Mouse (Mus musculus) liver, adult 2 months (tissue): Measurements from ENCODE around the gene Glb1l. TPM values are rescaled to one million over a fixed set of nuclear protein-coding genes. Genes with fewer than 3 reads are reported as not detected.

Experiments
- DNase-seq: peaks from one replicate; pipeline ENCODE4 v3.0.0-alpha.2; 2011; ENCODE audit warnings: low read depth, low spot score; ENCODE audit errors: extremely low read depth
- H3K27ac ChIP-seq: fragments of 200-500 bp; replicated peaks from 2 replicates; pipeline ENCODE4 v1.5.1; 2012; ENCODE audit warnings: low read depth, mild to moderate bottlenecking, control low read depth, inconsistent platforms, low read length; ENCODE audit not compliant: insufficient read depth
- H3K27me3 ChIP-seq: fragments of 200-500 bp; 2 replicates; pipeline ENCODE4 v1.6.1; 2012; ENCODE audit warnings: mild to moderate bottlenecking, moderate library complexity, low read length, inconsistent platforms; ENCODE audit not compliant: control insufficient read depth, insufficient read depth
- H3K36me3 ChIP-seq: fragments of 200-500 bp; 2 replicates; pipeline ENCODE4 v1.6.1; 2012; ENCODE audit warnings: low read length, inconsistent platforms; ENCODE audit not compliant: control insufficient read depth, insufficient read depth
- H3K4me1 ChIP-seq: fragments of 200-500 bp; 2 replicates; pipeline ENCODE4 v1.6.1; 2011; ENCODE audit warnings: low read length; ENCODE audit not compliant: control insufficient read depth, insufficient read depth
- H3K4me3 ChIP-seq: fragments of 200-500 bp; 2 replicates; pipeline ENCODE4 v1.5.1; 2011; ENCODE audit warnings: low read depth, mild to moderate bottlenecking, control low read depth, low read length, moderate library complexity; ENCODE audit not compliant: insufficient read depth
- H3K79me2 ChIP-seq: fragments of 200-500 bp; 2 replicates; pipeline ENCODE4 v1.6.1; 2012; ENCODE audit warnings: inconsistent platforms, mild to moderate bottlenecking, low read length, moderate library complexity; ENCODE audit not compliant: control insufficient read depth, insufficient read depth
- H3K9ac ChIP-seq: fragments of 200-500 bp; 2 replicates; pipeline ENCODE4 v1.6.1; 2012; ENCODE audit warnings: low read depth, mild to moderate bottlenecking, control low read depth, inconsistent platforms, low read length
- CTCF ChIP-seq: fragments of 200-500 bp; IDR thresholded peaks from 2 replicates; pipeline ENCODE4 v1.5.1; 2011; ENCODE audit warnings: low read depth, low read length, control low read depth
- POLR2A ChIP-seq: fragments of 200-500 bp; IDR thresholded peaks from 2 replicates; pipeline ENCODE4 v1.6.1; 2011; ENCODE audit warnings: low read length, control low read depth; ENCODE audit not compliant: insufficient read depth; ENCODE audit errors: extremely low read depth
- WGBS: fragments of 180-500 bp; shearing (Covaris S2); methylation state at CpG from one replicate; pipeline ENCODE4 v1.1.7; 2018; 5-methylcytosine and 5-hydroxymethylcytosine counted together
- polyA plus RNA-seq: library from polyadenylated mRNA; depleted of rRNA; stranded (reverse); fragments of >200 nt; gene quantifications from 2 replicates; pipeline ENCODE4 v1.2.3, GENCODE M21; 2012
- total RNA-seq: library from RNA; depleted of rRNA; stranded (reverse); fragments of >200 nt; gene quantifications from 2 replicates; pipeline ENCODE4 v1.2.3, GENCODE M21; 2014

Glb1l gene
- total and polyA plus RNA-seq, 2 experiments: 2.1 to 4.8 TPM

GRCm38 (mm10) chr1:75227653-75228052, 17.0 kb upstream of the Glb1l start:
- no peak for DNase-seq
- Histone ChIP-seq H3K4me3 (no peak overlapping the region), H3K27ac (no peak overlapping the region), H3K79me2 (no peaks in the 10 kb centered on the region), H3K9ac (no peak overlapping the region), H3K36me3 (no peaks in the 10 kb centered on the region), H3K4me1 (peaks cover 2% of the 10 kb centered on the region), H3K27me3 (no peaks in the 10 kb centered on the region)
- 94% methylated on average over 1 of the region's 1 CpGs for WGBS
- no peak for TF ChIP-seq CTCF
- TF ChIP-seq POLR2A: no peak

GRCm38 (mm10) chr1:75226138-75226537, 15.5 kb upstream of the Glb1l start:
- H3K79me2 ChIP-seq: no peaks in the 10 kb centered on the region
- 67% methylated on average over 2 of the region's 2 CpGs for WGBS
- no peak overlapping the region for H3K27ac ChIP-seq
- no peak for TF ChIP-seq POLR2A
- no peak for TF ChIP-seq CTCF
- no peaks in the 10 kb centered on the region for H3K36me3 ChIP-seq
- H3K4me1 ChIP-seq: peaks cover 5% of the 10 kb centered on the region
- H3K9ac ChIP-seq: no peak overlapping the region
- DNase-seq: no peak
- no peaks in the 10 kb centered on the region for H3K27me3 ChIP-seq
- no peak overlapping the region for H3K4me3 ChIP-seq

GRCm38 (mm10) chr1:75225473-75225872, 14.9 kb upstream of the Glb1l start:
- no peak overlapping the region for H3K4me3 ChIP-seq
- WGBS: 61% methylated on average over 3 of the region's 3 CpGs
- H3K4me1 ChIP-seq: peaks cover 5% of the 10 kb centered on the region
- no peak overlapping the region for H3K27ac ChIP-seq
- H3K79me2 ChIP-seq: no peaks in the 10 kb centered on the region
- no peaks in the 10 kb centered on the region for H3K36me3 ChIP-seq
- no peak for TF ChIP-seq CTCF
- TF ChIP-seq POLR2A: no peak
- no peak overlapping the region for H3K9ac ChIP-seq
- DNase-seq: no peak
- no peaks in the 10 kb centered on the region for H3K27me3 ChIP-seq

- H3K27me3 ChIP-seq: no peaks in the 10 kb centered on the region
- 66% methylated on average over 6 of the region's 6 CpGs for WGBS
- H3K4me3 ChIP-seq: no peak overlapping the region
- peaks cover 7% of the 10 kb centered on the region for H3K4me1 ChIP-seq
- no peak for TF ChIP-seq POLR2A
- TF ChIP-seq CTCF: no peak
- peaks cover 4% of the 10 kb centered on the region; the same call in 1 of the 2 replicates for H3K79me2 ChIP-seq
- H3K36me3 ChIP-seq: no peaks in the 10 kb centered on the region
- H3K9ac ChIP-seq: no peak overlapping the region
- H3K27ac ChIP-seq: no peak overlapping the region
- DNase-seq: no peak
Observed at GRCm38 (mm10) chr1:75223532-75223931, 12.9 kb upstream of the Glb1l start.

- no peak for DNase-seq
- Histone ChIP-seq H3K27ac (no peak overlapping the region), H3K79me2 (peaks cover 6% of the 10 kb centered on the region; the same call in 1 of the 2 replicates), H3K9ac (no peak overlapping the region), H3K27me3 (no peaks in the 10 kb centered on the region), H3K4me3 (no peak overlapping the region), H3K36me3 (no peaks in the 10 kb centered on the region), H3K4me1 (peaks cover 7% of the 10 kb centered on the region)
- TF ChIP-seq CTCF (no peak), POLR2A (no peak)
- 79% methylated on average over 6 of the region's 6 CpGs for WGBS
Observed at GRCm38 (mm10) chr1:75222926-75223325, 12.3 kb upstream of the Glb1l start.

- Histone ChIP-seq H3K36me3 (no peaks in the 10 kb centered on the region), H3K27ac (no peak overlapping the region), H3K4me1 (peaks cover 15% of the 10 kb centered on the region), H3K4me3 (no peak overlapping the region), H3K9ac (no peak overlapping the region), H3K27me3 (no peaks in the 10 kb centered on the region), H3K79me2 (peaks cover 6% of the 10 kb centered on the region; the same call in 1 of the 2 replicates)
- TF ChIP-seq POLR2A (no peak), CTCF (no peak)
- DNase-seq: no peak
- WGBS: 91% methylated on average over 3 of the region's 3 CpGs
Observed at GRCm38 (mm10) chr1:75221538-75221937, 10.9 kb upstream of the Glb1l start.
